Mouse (Mus musculus): ENCODE results near the gene Thap12. TPM values are rescaled to one million over a fixed set of nuclear protein-coding genes. Genes with fewer than 3 reads are reported as not detected.

Gene Thap12
- total RNA-seq, 2 experiments from 2014 or later = 54.8 to 60.0 TPM

DNA sequence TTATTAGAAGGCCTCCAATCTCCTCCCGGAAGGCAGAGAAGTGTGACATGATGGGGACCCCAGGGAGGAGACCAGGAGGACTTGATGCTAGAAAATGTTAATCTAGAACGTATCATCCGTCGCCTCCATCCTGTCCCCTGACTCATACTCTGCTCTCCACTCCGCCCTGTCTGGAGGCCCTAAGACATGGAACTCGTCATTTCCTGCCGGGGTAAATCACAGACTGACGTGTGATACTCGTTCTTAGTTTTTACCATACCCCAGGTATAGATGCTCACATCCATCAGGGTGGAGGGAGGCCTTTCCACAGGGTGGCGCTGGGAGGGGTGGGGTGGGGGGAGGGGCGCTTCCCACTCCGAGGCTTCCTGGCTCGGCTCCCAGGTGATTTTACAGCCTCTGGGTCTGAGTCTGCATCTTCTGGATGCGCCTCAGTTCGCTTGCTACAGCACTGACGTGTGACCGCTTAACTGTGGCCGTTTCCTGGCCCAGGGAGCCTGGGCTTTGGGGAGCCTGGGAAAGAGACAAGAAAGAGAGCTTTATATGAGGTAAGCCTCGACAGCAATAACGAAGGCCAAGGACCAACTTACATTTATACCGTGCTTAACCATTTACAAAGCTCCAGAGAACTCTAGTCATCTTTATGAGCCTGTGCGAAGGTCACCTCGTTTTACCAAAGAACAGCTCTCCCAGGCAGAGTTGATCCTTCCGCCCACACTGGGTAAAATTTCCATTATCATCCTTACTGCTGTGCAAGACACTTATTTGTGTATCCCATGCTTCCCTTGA lies 9.9 kb upstream of the Thap12 start:
- no peak for DNase-seq (ENCODE audit: low spot score in 2 of 2)
- intact Hi-C loops (cut with DNase I) = no loop called here

- no peak for DNase-seq (ENCODE audit: low spot score in 2 of 2)
- intact Hi-C loops (cut with DNase I) = no loop called here
Measured at GRCm38 (mm10) chr7:98694046-98694445, 8.9 kb upstream of the Thap12 start.

DNA sequence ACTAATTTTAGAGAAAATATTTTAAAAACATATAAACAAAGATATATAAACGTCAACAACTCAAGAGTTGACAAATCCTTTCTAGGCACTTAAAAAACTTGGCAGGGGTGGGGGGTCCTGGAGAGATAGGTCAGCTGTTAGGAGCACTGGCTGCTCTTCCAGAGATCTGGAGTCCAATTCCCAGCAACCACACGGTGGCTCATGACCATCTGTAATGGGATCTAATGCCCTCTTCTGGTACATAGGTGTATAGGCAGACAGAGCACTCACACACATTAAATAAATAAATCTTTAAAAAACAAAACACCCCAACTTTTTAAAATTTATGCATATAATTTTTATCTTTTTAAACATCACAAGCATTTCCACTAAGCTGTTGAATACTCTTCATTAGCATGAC lies 5.4 kb upstream of the Thap12 start:
- intact Hi-C loops (cut with DNase I) = no loop called here
- DNase-seq (ENCODE audit: low spot score in 2 of 2) = no peak

- intact Hi-C loops (cut with DNase I) = no loop called here
- DNase-seq (ENCODE audit: low spot score in 2 of 2) = no peak
Measured at GRCm38 (mm10) chr7:98698041-98698440, 4.9 kb upstream of the Thap12 start.

DNA sequence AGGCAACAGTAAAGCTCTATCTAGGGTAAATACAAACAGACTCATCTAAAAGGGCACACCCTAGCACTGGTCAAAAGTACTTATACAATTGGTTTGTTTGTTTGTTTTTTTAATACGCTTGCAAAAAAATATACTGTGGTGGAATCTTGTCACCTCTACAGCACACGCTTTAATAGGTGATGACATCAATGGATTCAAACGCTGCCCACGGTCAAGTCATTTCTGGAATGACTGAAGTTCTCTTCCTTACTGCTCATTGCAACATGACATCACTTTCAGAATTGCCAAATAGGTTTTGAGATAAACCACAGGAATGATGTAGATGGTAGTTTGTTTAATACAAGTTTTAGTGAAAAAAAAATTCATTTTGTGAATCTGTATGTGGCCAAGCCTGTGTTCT lies 4.3 kb upstream of the Thap12 start:
- intact Hi-C loops (cut with DNase I) = no loop called here
- DNase-seq (ENCODE audit: low spot score in 2 of 2) = no peak

- intact Hi-C loops (cut with DNase I) = loop anchor here (2.0 to 5.0 kb wide), 2 partner anchors 45 to 116 kb away; partner anchors contain the start of gene Emsy
- DNase-seq (ENCODE audit: low spot score in 2 of 2) = no peak
Measured at GRCm38 (mm10) chr7:98701771-98702170, 1.1 kb upstream of the Thap12 start.

GRCm38 (mm10) chr7:98703365-98703881 lies 520 bp downstream of the Thap12 start:
- intact Hi-C loops (cut with DNase I) = loop anchor here (2.0 to 5.0 kb wide), 2 partner anchors 47 to 114 kb away; partner anchors contain the start of gene Emsy
- peak in 1 of 2 experiments; percentile 22 for DNase-seq (ENCODE audit: low spot score in 2 of 2)

GRCm38 (mm10) chr7:98704276-98704675 lies 1.4 kb downstream of the Thap12 start:
- intact Hi-C loops (cut with DNase I) = loop anchor here (5.0 kb wide), 1 partner anchor 113 kb away; no protein-coding TSS in a partner anchor
- no peak for DNase-seq (ENCODE audit: low spot score in 2 of 2)

DNA sequence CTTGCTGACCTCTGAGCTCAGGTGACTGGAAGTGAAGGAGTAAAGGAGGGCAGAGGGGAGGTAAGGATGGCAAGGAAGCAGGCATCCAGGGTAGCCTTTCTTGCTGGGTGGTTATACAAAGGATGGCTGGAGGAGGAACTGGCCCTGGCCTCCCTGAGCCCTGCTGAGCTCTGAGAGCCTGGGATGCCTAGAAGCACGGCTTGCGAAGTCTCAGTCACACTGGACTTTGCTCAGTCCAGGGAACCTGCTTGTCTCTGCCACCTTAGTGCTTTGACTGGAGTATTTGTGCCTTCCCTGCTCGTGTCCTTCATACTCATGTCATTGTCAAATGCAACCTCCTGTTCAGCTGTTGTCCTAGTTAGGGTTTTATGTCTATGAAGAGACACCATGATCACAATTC lies 10.8 kb downstream of the Thap12 start:
- no peak for DNase-seq (ENCODE audit: low spot score in 2 of 2)
- intact Hi-C loops (cut with DNase I) = no loop called here

GRCm38 (mm10) chr7:98717438-98717837 lies 14.5 kb downstream of the Thap12 start:
- intact Hi-C loops (cut with DNase I) = no loop called here

DNA sequence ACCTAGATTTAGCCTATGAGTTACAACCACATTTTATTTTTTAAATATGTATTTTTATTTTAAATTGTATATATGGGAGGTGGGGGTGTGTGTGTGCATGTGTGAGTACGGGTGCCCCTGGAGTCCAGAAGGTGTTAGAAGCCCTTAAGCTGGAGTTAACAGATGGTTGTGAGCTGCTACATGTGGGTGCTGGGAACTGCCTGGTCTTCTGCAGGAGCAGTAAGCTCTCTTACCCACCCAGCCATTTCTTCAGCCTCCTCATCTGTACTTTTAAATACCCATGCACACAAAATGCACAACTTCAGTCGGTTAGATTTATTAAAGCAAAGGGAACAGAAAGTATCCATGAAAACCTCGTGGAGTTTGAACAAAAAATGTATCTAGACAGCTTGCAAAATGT lies 16.9 kb downstream of the Thap12 start:
- intact Hi-C loops (cut with DNase I) = no loop called here
- no peak for DNase-seq (ENCODE audit: low spot score in 2 of 2)

More at GRCm38 (mm10) chr7:98717438-98717837, 14.5 kb downstream of the Thap12 start:
- DNase-seq (ENCODE audit: low spot score in 2 of 2) = no peak

GRCm38 (mm10) chr7:98720731-98721130 lies 17.8 kb downstream of the Thap12 start:
- no peak for DNase-seq (ENCODE audit: low spot score in 2 of 2)
- intact Hi-C loops (cut with DNase I) = no loop called here

DNA sequence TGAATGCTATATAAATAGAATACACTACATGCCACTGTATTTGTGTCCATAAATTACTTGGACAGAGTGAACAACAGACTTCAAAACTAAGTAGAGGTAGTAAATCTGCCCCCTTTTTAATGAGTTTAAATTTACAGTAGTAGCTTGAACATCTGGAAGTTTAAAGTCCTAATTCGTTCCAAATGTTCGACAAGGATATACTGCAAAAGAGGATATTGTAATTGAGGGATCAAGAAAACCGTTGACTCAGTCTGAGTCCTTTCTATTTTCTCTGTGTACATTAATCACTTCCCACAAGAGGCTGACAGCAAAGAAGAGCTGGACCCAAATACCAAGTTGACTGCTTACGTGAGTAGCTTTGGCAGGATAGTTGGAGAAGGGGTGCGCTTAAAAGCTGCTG lies 18.3 kb downstream of the Thap12 start:
- intact Hi-C loops (cut with DNase I) = no loop called here
- DNase-seq (ENCODE audit: low spot score in 2 of 2) = no peak

- DNase-seq (ENCODE audit: low spot score in 2 of 2) = no peak
- intact Hi-C loops (cut with DNase I) = no loop called here
Measured at GRCm38 (mm10) chr7:98721623-98722022, 18.7 kb downstream of the Thap12 start.

- no peak for DNase-seq (ENCODE audit: low spot score in 2 of 2)
- intact Hi-C loops (cut with DNase I) = no loop called here
Measured at GRCm38 (mm10) chr7:98725686-98726195, 22.8 kb downstream of the Thap12 start.

DNA sequence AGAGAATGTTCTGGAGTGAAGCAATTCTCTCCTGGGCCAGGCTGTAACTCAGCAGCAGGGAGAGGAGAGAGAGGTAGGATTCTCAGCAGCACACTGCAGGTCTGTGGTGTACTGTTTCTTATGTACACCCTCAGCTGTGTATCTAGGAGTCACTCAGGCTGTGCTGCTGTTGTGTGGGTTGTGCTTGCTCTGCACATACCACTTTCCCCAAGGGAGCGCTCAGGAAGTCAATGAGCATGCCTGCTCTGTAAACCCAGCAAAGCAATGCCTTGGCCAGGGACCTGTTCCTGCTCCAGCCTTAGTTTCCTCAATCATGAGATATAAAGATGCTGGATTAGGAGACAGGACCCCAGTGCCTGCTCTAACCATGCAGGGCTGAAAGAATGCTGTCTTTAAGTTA lies 25.1 kb downstream of the Thap12 start:
- intact Hi-C loops (cut with DNase I) = no loop called here
- no peak for DNase-seq (ENCODE audit: low spot score in 2 of 2)

GRCm38 (mm10) chr7:98728499-98728898 lies 25.6 kb downstream of the Thap12 start:
- DNase-seq (ENCODE audit: low spot score in 2 of 2) = no peak
- intact Hi-C loops (cut with DNase I) = no loop called here

- intact Hi-C loops (cut with DNase I) = no loop called here
- no peak for DNase-seq (ENCODE audit: low spot score in 2 of 2)
Measured at GRCm38 (mm10) chr7:98729661-98730271, 26.9 kb downstream of the Thap12 start.

- intact Hi-C loops (cut with DNase I) = no loop called here
- DNase-seq (ENCODE audit: low spot score in 2 of 2) = no peak
Measured at GRCm38 (mm10) chr7:98733958-98734357, 31.1 kb downstream of the Thap12 start.

GRCm38 (mm10) chr7:98734876-98735275 lies 32.0 kb downstream of the Thap12 start:
- peak; percentile 15 to 20 for DNase-seq (ENCODE audit: low spot score in 2 of 2)
- intact Hi-C loops (cut with DNase I) = no loop called here
